Mouse (Mus musculus): ENCODE results near the gene Ppp1r14a. TPM values are rescaled to one million over a fixed set of nuclear protein-coding genes. Genes with fewer than 3 reads are reported as not detected.

Ppp1r14a gene
- polyA plus RNA-seq, 1 experiment: 7.2 TPM

DNA sequence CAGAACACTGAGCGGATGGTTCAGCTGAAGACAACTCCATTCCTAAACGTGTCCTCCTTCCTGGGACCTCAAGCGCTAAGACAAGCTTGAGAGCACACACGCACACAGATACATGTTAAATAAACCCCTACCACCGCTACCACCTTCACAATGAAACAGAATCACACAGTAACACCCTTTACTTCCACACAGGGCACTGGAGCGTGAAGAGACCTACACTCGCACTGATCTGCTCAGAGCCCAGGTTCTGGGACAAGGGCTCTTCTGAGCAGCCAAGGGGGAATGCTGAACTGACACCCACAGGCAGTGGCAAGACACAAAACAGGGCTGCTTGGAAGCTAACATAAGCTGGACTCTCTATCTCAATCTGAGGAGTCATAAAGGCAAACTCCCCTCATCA lies 23.5 kb upstream of the Ppp1r14a start:
- H3K4me1 ChIP-seq (ENCODE audit: control insufficient read depth, insufficient read depth, insufficient read length, low read length): no peaks in the 10 kb centered on the region
- H3K4me3 ChIP-seq (ENCODE audit: insufficient read depth, low read depth, low read length): no peak overlapping the region
- no peak overlapping the region for H3K27ac ChIP-seq (replicated peaks; ENCODE audit: low read depth, low read length)

DNA sequence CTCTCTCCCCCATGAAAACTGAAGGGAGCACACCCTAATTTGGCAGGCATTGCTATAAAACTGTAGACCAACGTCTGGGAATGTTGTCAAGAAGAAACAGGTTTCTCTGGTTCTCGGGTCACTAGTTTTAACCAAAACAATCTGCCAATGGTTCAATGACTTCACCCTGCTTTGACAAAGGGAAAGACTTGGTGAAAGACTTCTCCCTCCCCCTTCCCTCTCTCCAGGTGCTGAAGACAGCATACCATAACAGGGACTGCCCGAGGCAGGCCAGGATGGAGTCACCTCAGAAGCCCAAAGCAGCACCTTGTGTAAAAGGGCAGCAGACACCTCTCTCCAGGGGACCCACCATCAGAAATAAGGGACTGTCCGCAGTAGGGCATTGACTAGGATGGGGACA lies 22.2 kb upstream of the Ppp1r14a start:
- Histone ChIP-seq H3K4me3 (ENCODE audit: insufficient read depth, low read depth, low read length) (no peak overlapping the region), H3K27ac (replicated peaks; ENCODE audit: low read depth, low read length) (no peak overlapping the region), H3K4me1 (ENCODE audit: control insufficient read depth, insufficient read depth, insufficient read length, low read length) (no peaks in the 10 kb centered on the region; the same call in 1 of the 2 replicates)

DNA sequence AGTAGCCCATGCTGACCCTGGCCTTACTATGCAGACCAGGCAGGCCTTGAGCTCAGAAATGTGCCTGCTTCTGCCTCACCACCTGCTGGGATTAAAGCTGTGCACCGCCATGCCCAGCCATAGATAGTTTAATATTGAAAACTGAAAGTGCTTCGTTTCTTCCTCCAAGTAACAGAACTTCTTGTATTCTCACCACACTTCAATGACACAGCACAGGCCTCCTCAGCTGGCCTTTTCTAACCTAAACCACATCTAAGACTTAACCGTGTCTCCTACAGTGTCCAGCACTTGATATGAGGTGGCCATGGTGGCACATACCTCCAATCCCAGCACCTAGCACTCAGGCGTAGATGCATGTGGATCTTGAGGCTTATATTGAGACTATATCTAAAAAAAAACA lies 18.7 kb upstream of the Ppp1r14a start:
- Histone ChIP-seq H3K4me3 (ENCODE audit: insufficient read depth, low read depth, low read length) (no peak overlapping the region), H3K4me1 (ENCODE audit: control insufficient read depth, insufficient read depth, insufficient read length, low read length) (no peaks in the 10 kb centered on the region; the same call in 1 of the 2 replicates), H3K27ac (replicated peaks; ENCODE audit: low read depth, low read length) (no peak overlapping the region)

DNA sequence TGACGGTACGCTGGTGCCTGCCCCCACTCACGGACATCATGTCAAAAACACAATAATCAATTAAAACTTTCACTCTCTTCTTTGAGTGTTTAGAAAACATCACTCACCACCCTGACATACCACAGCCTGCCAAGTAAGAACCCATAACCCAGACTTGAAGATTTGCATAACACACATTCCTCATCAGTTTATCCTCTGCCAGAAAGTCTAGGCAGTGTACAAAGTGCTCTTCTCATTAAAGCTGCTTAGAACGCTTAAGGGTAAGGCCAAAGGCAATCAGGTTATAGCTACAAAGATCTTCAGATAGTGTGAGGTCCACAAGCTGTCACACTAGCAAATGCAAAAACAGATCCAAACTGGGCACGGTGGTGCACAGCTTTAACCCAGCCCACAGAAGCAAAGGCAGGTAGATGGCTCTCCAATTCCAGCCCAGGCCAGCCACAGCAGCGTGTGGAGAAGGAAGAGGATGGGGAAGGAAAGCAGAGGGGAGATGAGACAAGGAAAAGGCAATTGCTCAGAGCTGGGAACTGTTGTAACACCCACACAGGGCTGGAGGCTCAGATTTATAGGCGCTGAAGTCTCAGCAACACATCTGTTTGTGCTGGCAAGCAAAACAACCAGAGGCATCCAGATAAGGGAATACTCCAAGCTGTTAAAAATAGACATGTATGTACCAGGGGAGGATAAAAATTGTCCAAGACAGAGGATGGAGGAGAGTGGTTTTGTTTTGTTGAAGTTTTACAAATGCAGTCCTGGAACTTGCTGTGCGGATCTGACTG lies 17.2 kb upstream of the Ppp1r14a start:
- no peak overlapping the region for H3K4me3 ChIP-seq (ENCODE audit: insufficient read depth, low read depth, low read length)
- H3K4me1 ChIP-seq (ENCODE audit: control insufficient read depth, insufficient read depth, insufficient read length, low read length): no peaks in the 10 kb centered on the region; the same call in 1 of the 2 replicates
- no peak overlapping the region for H3K27ac ChIP-seq (replicated peaks; ENCODE audit: low read depth, low read length)

DNA sequence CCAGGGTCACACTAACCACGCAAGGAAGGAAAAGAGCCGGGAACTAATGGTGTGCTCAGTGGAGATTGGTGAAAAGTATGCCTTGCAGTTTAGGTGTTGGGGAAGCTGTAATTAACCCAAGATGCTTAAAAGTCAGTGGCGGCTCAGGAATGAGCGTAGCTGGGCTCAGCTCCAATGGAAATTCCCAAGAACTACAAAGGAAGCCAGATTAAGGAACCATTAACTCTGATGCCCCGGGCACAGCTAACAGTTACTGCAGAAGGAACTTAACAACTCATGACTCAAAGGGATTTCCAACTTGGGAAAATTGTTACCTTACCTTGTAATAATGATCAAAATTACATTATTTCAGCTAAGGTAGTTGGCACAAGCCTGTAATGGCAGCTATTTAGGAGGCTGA lies 12.4 kb upstream of the Ppp1r14a start:
- Histone ChIP-seq H3K27ac (replicated peaks; ENCODE audit: low read depth, low read length) (peak overlapping the region; percentile 56; the same call in 1 of the 2 replicates), H3K4me1 (ENCODE audit: control insufficient read depth, insufficient read depth, insufficient read length, low read length) (no peaks in the 10 kb centered on the region; the same call in 1 of the 2 replicates), H3K4me3 (ENCODE audit: insufficient read depth, low read depth, low read length) (no peak overlapping the region)

DNA sequence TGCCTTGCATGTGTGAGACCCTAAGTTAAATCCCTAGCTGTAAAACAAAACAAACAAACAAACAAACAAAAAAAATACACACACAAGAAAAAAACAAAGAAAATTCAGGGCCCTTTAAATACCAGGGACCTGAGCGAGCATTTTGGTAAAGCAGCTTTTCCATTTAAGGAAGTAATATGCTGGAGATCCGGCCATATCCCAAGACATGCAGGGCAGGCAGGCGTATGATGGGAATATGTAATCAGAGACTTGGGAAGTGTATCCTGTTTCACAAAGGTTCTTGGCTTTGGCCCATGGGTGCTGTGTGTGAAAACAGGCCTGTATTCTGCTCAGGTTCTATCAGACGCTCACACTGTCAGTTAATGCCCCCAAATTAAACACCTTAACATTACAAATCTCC lies 11.6 kb upstream of the Ppp1r14a start:
- no peaks in the 10 kb centered on the region for H3K4me1 ChIP-seq (ENCODE audit: control insufficient read depth, insufficient read depth, insufficient read length, low read length)
- H3K27ac ChIP-seq (replicated peaks; ENCODE audit: low read depth, low read length): peak overlapping the region; percentile 56; the same call in 1 of the 2 replicates
- H3K4me3 ChIP-seq (ENCODE audit: insufficient read depth, low read depth, low read length): no peak overlapping the region

DNA sequence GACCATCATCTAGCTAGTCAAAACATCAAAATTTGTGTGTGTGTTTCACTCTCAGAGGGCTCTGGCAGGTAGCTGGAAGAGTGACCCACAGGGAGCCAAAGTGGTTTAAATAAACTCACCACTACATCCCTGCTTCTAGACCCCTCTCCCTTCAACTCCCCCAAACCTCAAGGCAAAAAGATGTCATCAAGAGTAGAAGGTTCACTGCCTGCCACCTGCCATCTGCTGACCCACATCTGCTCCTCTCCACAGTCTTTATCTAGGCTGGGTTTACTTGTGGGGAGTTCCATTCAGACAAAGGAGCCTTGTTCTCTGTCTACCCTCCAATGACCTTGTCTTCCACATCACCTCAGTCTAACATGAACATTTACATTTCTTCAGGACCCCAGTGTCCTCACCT lies 9.8 kb upstream of the Ppp1r14a start:
- Histone ChIP-seq H3K27ac (replicated peaks; ENCODE audit: low read depth, low read length) (no peak overlapping the region), H3K4me1 (ENCODE audit: control insufficient read depth, insufficient read depth, insufficient read length, low read length) (no peaks in the 10 kb centered on the region), H3K4me3 (ENCODE audit: insufficient read depth, low read depth, low read length) (no peak overlapping the region)

DNA sequence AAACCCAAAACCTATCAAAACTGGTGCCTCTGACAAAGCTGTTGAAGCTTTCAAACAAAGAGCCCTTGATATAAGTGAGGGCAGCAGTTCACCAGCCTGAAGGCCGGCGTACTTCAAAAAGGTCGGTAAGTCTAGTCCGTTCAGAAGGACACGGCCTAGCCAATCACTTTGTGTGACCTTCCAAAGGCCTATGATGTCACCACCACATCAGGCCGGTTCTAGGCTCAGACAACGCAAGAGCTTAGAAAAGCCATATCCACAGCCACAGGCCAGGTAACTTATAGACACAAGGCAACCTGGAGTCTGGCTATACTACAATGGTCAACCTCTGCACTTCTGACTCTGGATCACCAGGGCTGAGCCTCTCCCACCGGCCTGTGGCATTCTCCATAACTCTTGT lies 9.2 kb upstream of the Ppp1r14a start:
- Histone ChIP-seq H3K27ac (replicated peaks; ENCODE audit: low read depth, low read length) (0 out of 2 replicates have a peak overlapping the region, but pooled peaks have one; percentile 8), H3K4me3 (ENCODE audit: insufficient read depth, low read depth, low read length) (no peak overlapping the region), H3K4me1 (ENCODE audit: control insufficient read depth, insufficient read depth, insufficient read length, low read length) (no peaks in the 10 kb centered on the region)

DNA sequence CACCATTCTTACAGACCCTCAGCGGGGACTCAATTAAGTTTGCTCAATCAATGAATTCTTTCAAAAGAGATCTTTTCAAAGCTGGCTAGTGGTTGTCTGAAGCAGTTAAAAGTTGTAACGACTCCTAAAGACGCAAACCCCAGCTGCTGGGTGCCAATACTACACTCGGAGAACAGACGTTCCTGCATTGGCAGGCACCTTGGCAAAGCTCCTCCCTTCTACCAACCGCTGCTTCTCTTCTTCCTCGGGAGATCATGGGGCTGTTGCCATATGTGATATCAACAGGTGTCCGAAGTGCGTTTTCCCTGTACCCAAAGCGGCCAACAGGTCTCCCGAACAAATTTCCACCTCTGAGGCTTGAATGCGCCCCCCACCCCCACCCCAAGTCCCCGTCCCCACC lies 8.3 kb upstream of the Ppp1r14a start:
- peak overlapping the region; percentile 66 for H3K4me3 ChIP-seq (ENCODE audit: insufficient read depth, low read depth, low read length)
- no peaks in the 10 kb centered on the region for H3K4me1 ChIP-seq (ENCODE audit: control insufficient read depth, insufficient read depth, insufficient read length, low read length)
- H3K27ac ChIP-seq (replicated peaks; ENCODE audit: low read depth, low read length): no peak overlapping the region

DNA sequence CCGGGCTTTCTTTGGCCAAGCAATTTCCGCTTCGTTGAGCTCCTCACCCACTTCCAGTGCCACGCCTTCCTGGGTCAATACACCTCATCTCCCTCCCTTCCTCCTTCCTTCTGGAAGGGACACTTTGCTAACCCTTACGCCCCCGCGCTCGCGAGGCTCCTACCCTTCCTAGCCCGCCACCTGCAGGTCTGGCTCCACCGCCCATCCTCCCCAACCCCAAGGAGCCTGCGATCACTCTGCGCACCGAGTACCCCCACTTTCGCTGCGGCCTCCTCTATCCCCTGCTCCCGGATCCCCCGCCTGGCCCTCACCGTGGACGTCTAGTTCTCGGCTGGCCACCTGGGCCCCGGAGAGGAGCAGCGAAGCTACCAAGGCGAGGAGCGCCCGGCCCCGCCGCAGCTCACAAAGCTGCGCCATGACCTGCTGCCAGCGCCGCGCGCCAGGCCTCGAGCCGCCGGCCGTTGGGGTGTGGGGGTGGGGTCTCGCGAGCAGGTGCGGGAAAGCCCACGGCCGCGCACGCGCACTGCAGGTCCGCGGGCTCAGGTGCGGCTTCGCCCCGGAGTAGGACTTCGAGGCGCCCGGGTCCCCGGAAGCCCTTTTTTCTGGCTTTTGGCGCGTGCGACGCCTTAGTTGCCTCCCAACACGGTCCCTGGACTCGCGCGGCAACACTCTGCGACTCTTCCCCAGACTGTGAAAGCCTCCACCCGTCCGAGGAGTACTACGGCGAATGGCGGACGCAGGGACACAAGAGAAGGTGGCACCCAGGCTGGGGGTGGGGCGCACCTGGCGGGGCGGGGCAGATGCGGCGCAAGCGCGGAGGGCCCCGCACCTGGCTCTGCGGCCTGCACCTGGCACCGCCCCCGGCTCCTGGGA lies 7.7 kb upstream of the Ppp1r14a start, which contains the start of gene Spint2:
TSS of gene Spint2 (minus strand) at position 712 of the 873 bp plus-strand sequence.
- Histone ChIP-seq H3K27ac (replicated peaks; ENCODE audit: low read depth, low read length) (no peak within 1 kb of the TSS), H3K4me3 (ENCODE audit: insufficient read depth, low read depth, low read length) (peak within 1 kb of the TSS; percentile 66), H3K4me1 (ENCODE audit: control insufficient read depth, insufficient read depth, insufficient read length, low read length) (no peaks in the 10 kb centered on the region)

DNA sequence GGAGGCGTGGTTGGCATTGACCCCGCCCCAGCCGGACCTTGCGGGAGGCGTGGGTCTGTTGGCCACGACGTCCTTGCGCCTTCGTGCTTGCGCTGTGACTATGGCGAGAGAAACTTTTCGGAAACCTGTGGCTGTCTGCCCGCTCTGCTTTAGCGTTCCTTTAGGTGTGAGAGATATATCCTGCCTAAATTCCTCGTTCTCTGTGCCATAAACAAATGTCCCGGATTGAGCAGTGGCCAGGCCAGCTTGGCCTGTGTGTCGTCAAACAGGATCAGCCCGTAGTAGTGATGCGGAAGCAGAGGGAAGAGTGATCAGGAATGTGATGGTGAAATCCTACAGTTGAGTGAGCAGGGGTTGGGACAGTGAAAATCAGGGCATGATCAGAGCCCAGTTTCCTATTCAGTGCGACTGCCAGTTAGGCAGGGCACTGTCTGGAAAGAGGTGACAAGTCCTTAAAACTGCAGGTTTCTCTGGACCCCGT lies 7.0 kb upstream of the Ppp1r14a start:
- no peaks in the 10 kb centered on the region for H3K4me1 ChIP-seq (ENCODE audit: control insufficient read depth, insufficient read depth, insufficient read length, low read length)
- H3K27ac ChIP-seq (replicated peaks; ENCODE audit: low read depth, low read length): no peak overlapping the region

DNA sequence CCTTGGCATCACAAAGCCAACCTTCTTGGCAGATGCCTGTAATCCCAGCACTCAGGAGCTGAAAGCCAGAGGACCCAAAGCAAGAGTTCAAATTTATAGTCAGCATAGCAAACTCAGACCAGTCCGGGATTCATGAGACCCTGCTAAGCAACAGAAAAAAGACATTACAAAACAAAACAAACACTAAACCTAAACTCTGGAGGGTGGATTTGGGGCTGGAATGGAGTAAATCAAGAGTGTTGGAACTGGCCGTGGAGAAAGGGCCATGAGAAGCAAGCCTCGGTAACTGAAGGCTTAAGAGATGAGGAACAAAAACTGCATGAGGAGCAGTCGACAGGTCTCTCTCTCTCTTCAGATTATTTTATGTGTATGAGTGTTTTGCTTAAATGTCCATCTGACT lies 5.2 kb upstream of the Ppp1r14a start:
- H3K4me3 ChIP-seq (ENCODE audit: insufficient read depth, low read depth, low read length): no peak overlapping the region
- no peak overlapping the region for H3K27ac ChIP-seq (replicated peaks; ENCODE audit: low read depth, low read length)
- no peaks in the 10 kb centered on the region for H3K4me1 ChIP-seq (ENCODE audit: control insufficient read depth, insufficient read depth, insufficient read length, low read length)

More for the DNA sequence above, 7.0 kb upstream of the Ppp1r14a start:
- H3K4me3 ChIP-seq (ENCODE audit: insufficient read depth, low read depth, low read length): peak overlapping the region; percentile 66

DNA sequence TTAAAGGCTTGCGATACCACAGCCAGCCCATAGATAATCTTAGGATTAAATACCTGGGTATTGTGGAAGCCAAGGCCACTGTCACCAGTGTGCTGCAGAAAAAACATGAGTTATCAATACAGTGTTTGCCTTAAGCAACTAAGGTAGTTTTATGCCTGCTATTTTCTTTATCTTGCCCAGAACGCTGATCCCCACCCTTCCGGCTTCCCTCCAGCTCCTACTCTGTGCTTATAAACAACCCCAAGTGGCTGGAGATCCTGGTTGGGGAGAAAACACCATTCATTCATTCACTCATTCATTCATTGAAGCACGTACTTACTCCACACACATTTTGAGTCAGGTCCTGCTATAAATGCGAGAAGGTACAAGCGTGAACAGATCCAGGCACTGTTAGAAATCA lies 4.6 kb upstream of the Ppp1r14a start:
- no peaks in the 10 kb centered on the region for H3K4me1 ChIP-seq (ENCODE audit: control insufficient read depth, insufficient read depth, insufficient read length, low read length)
- no peak overlapping the region for H3K4me3 ChIP-seq (ENCODE audit: insufficient read depth, low read depth, low read length)
- no peak overlapping the region for H3K27ac ChIP-seq (replicated peaks; ENCODE audit: low read depth, low read length)

DNA sequence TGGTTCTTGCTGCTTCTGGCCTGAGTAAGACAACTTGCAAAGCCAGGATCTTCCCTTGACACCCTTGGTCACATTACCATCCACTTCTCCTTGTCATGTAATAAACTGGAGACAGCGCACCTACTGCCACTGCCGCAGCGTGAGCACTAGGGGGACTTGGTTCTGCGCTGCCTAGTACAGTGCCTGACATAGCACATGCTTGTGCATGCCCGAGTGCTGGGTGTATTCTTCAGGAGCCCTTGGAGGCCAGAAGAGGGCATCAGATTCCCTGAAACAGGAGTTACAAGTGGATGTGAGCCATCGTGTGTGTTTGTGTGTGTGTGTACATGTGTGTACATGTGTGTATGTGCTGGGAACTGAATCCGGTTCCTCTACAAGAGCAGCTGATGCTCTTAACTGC lies 1.6 kb upstream of the Ppp1r14a start:
- Histone ChIP-seq H3K27ac (replicated peaks; ENCODE audit: low read depth, low read length) (no peak overlapping the region), H3K4me3 (ENCODE audit: insufficient read depth, low read depth, low read length) (no peak overlapping the region), H3K4me1 (ENCODE audit: control insufficient read depth, insufficient read depth, insufficient read length, low read length) (no peaks in the 10 kb centered on the region)

DNA sequence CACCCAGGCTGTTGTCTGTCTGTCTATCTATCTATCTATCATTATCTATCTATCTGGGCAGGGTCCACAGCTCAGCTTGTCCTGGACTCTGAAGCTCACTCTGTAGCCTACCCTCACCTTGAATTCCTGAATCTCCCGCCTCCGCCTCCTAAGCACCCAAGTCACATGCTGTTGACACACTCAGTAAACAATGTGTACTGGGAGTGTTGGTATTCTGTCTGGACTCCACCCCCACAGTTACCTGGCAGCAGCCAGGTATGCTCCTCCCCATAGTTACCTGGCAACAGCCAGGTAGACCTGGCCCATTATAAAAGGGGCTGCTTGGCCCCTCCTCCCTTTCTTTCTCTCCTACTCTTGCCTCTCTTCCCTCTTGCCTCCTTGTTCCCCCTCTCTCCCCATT lies 1.0 kb upstream of the Ppp1r14a start:
- Histone ChIP-seq H3K4me3 (ENCODE audit: insufficient read depth, low read depth, low read length) (no peak overlapping the region), H3K27ac (replicated peaks; ENCODE audit: low read depth, low read length) (no peak overlapping the region), H3K4me1 (ENCODE audit: control insufficient read depth, insufficient read depth, insufficient read length, low read length) (no peaks in the 10 kb centered on the region)
